Mouse (Mus musculus) brain, embryonic 14.5 days (tissue): ENCODE results near the gene Gcnt7.

ENCODE experiments used
- CTCF ChIP-seq: fragments of 200-500 bp; IDR thresholded peaks from 2 replicates; pipeline ENCODE4 v1.5.1; 2012; ENCODE audit warnings: inconsistent platforms, mild to moderate bottlenecking, moderate library complexity, borderline replicate concordance; ENCODE audit not compliant: insufficient read depth, insufficient read length; ENCODE audit errors: extremely low read depth
- POLR2A ChIP-seq: fragments of 200-500 bp; IDR thresholded peaks from 2 replicates; pipeline ENCODE4 v1.6.1; 2012; ENCODE audit warnings: mild to moderate bottlenecking, inconsistent platforms, borderline replicate concordance; ENCODE audit not compliant: poor library complexity, insufficient read depth, insufficient read length, severe bottlenecking; ENCODE audit errors: extremely low read depth

- TF ChIP-seq POLR2A (no peak), CTCF (no peak)
Measured at GRCm38 (mm10) chr2:172496736-172497345, 38.4 kb upstream of the Gcnt7 start.
